12 mouse cellular contexts compared by ENCODE assay signal in the genomic region with DNA sequence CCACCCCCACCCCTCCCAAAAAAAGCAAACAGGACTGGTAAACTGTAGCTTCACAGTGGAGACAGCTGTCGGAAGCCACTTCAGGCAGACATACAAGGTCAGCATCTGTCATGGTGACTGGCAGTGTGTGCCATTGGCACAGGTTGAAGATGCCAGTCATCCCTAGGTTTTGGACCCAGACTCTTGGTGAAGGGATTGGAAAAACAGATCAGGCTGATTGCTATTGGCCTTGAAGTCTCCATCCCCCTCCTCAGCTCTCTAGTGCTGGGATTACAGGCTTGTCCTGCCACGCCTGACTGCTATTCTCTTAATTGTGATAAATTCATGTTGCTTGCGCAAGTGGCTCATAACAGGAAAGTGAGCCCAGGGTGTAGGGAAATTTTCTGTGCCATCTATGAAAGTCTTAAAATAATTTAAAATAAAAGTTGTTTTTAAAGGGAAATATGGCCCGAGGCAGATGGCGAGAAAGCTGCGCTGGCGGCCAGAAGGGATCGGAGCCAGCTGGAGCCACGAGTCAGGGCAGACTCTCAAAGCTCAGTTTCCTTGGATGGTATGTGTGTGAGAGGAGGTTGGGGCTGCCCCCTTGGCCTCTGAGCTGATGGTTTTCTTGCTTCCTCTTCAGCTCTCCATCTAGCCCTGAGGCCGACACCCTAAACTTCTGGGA. TPM values are rescaled to one million over a fixed set of nuclear protein-coding genes. Genes with fewer than 3 reads are reported as not detected.
DNase-seq lines count a peak whose midpoint lies in the region; ATAC-seq and TF ChIP-seq lines count a peak whose summit lies in the region.
"Had no signal": no experiment of that assay in that cellular context is flagged by ENCODE, and none has a peak within 500 bp of the region (broad histone marks: within the 10 kb centered on the region; RNA-seq: fewer than 3 reads in every experiment).

No protein-coding gene starts in this region.

- WGBS in forebrain, embryonic 13.5 days = 80% methylated on average over 10 of the region's 10 CpGs
- WGBS in forebrain, embryonic 12.5 days = 81% methylated on average over 10 of the region's 10 CpGs
- WGBS in lung, adult 2 months = 75% methylated on average over 10 of the region's 10 CpGs
- 63% methylated on average over 10 of the region's 10 CpGs for WGBS in stomach, postnatal 0 days

- DNase-seq in lung, postnatal 14 days = peak; percentile 12
- DNase-seq in lung, adult 2 months = no peak
- peak; percentile 64 to 69 for DNase-seq in cerebellum, postnatal 36 days
- DNase-seq in right cerebral cortex, adult 2 months (ENCODE audit: low spot score in 2 of 2) = peak; percentile 42 to 49
- no peak for DNase-seq in stomach, postnatal 0 days (ENCODE audit: low spot score)
- no peak for DNase-seq in embryo, embryonic 10 days (ENCODE audit: low spot score)
- DNase-seq: heart, postnatal 10 days; kidney, adult 9 months had no signal

- TF ChIP-seq CTCF in lung, adult 2 months (IDR thresholded peaks at IDR 0.05; ENCODE audit: insufficient read depth, low read length) = no peak
- no peak for TF ChIP-seq CTCF in stomach, postnatal 0 days (IDR thresholded peaks at IDR 0.05; ENCODE audit: low read depth)

- H3K9me3 ChIP-seq in forebrain, embryonic 13.5 days (replicated peaks) = no peaks in the 10 kb centered on the region
- no peaks in the 10 kb centered on the region for H3K9me3 ChIP-seq in forebrain, embryonic 12.5 days
- no peaks in the 10 kb centered on the region for H3K9me3 ChIP-seq in stomach, postnatal 0 days (ENCODE audit: control insufficient read depth, low read length)
- H3K9me3 ChIP-seq: neural tube, embryonic 12.5 days had no signal

- H3K27ac ChIP-seq in forebrain, embryonic 13.5 days = peak overlapping the region; percentile 31; the same call in 1 of the 2 replicates
- H3K27ac ChIP-seq in forebrain, embryonic 12.5 days = no peak overlapping the region
- H3K27ac ChIP-seq in stomach, postnatal 0 days (replicated peaks) = no peak overlapping the region
- H3K27ac ChIP-seq: neural tube, embryonic 12.5 days had no signal

- TF ChIP-seq POLR2A in lung, adult 2 months (IDR thresholded peaks at IDR 0.05; ENCODE audit: borderline replicate concordance, extremely low read depth, low read depth, low read length) = no peak

- ATAC-seq in forebrain, embryonic 13.5 days = peak; percentile 50; the same call in 1 of the 2 replicates
- no peak for ATAC-seq in forebrain, embryonic 12.5 days (ENCODE audit: low FRiP score)
- ATAC-seq in stomach, postnatal 0 days (ENCODE audit: low FRiP score, low TSS enrichment) = no peak; the same call in 1 of the 2 replicates

- H3K36me3 ChIP-seq in forebrain, embryonic 13.5 days (ENCODE audit: poor library complexity, severe bottlenecking) = no peaks in the 10 kb centered on the region
- no peaks in the 10 kb centered on the region for H3K36me3 ChIP-seq in forebrain, embryonic 12.5 days (replicated peaks)
- H3K36me3 ChIP-seq in stomach, postnatal 0 days (ENCODE audit: control insufficient read depth, insufficient read depth, low read length) = no peaks in the 10 kb centered on the region
- H3K36me3 ChIP-seq: neural tube, embryonic 12.5 days had no signal

- peaks cover 9% of the 10 kb centered on the region for H3K4me1 ChIP-seq in forebrain, embryonic 13.5 days
- peaks cover 4% of the 10 kb centered on the region; the same call in 1 of the 2 replicates for H3K4me1 ChIP-seq in forebrain, embryonic 12.5 days
- H3K4me1 ChIP-seq in lung, adult 2 months (ENCODE audit: control insufficient read depth, insufficient read depth, low read length) = no peaks in the 10 kb centered on the region
- H3K4me1 ChIP-seq in stomach, postnatal 0 days (replicated peaks; ENCODE audit: control insufficient read depth, insufficient read depth) = no peaks in the 10 kb centered on the region

- H3K27me3 ChIP-seq in forebrain, embryonic 13.5 days = no peaks in the 10 kb centered on the region
- H3K27me3 ChIP-seq in forebrain, embryonic 12.5 days = no peaks in the 10 kb centered on the region
- H3K27me3 ChIP-seq in stomach, postnatal 0 days (ENCODE audit: control insufficient read depth, insufficient read depth, low read length) = no peaks in the 10 kb centered on the region
- H3K27me3 ChIP-seq: neural tube, embryonic 12.5 days had no signal

- H3K4me3 ChIP-seq in forebrain, embryonic 13.5 days = no peak overlapping the region
- H3K4me3 ChIP-seq in forebrain, embryonic 12.5 days (replicated peaks) = no peak overlapping the region
- no peak overlapping the region for H3K4me3 ChIP-seq in lung, adult 2 months (replicated peaks; ENCODE audit: extremely low read depth, low read depth, low read length)
- no peak overlapping the region for H3K4me3 ChIP-seq in stomach, postnatal 0 days (ENCODE audit: low read depth, low read length)
- H3K4me3 ChIP-seq: neural tube, embryonic 12.5 days had no signal

- no peak overlapping the region for H3K4me2 ChIP-seq in forebrain, embryonic 13.5 days
- H3K4me2 ChIP-seq in forebrain, embryonic 12.5 days = no peak overlapping the region
- no peak overlapping the region for H3K4me2 ChIP-seq in stomach, postnatal 0 days (replicated peaks; ENCODE audit: low read depth)
- H3K4me2 ChIP-seq: neural tube, embryonic 12.5 days had no signal

- H3K9ac ChIP-seq in forebrain, embryonic 13.5 days = no peak overlapping the region
- H3K9ac ChIP-seq in forebrain, embryonic 12.5 days = no peak overlapping the region
- no peak overlapping the region for H3K9ac ChIP-seq in stomach, postnatal 0 days (ENCODE audit: low read length)
- H3K9ac ChIP-seq: neural tube, embryonic 12.5 days had no signal

- no peak for TF ChIP-seq EP300 in stomach, postnatal 0 days (optimal IDR thresholded peaks at IDR 0.05)

RNA-seq across cellular contexts. Expression of gene Cd6, which starts 44.9 kb away (rescaled TPM):
- not detected in 2 replicates for polyA plus RNA-seq in forebrain, embryonic 13.5 days (2015; fragmentation: Nextera tagmentation; extraction: Ambion mirVana)
- not detected in 2 replicates for polyA plus RNA-seq in forebrain, embryonic 12.5 days (2016; fragmentation: Nextera tagmentation; extraction: Ambion mirVana)
- polyA plus RNA-seq in lung, adult 2 months (2012; rRNA removed) = 2.8 and 3.5 TPM in 2 replicates
- 0.06 and 0.07 TPM in 2 replicates for polyA plus RNA-seq in stomach, postnatal 0 days (2015; fragmentation: Nextera tagmentation; extraction: Ambion mirVana)
- polyA plus RNA-seq: neural tube, embryonic 12.5 days had no signal

RNA-seq across cellular contexts. Expression of gene Cd5, which starts 46.1 kb away (rescaled TPM):
- polyA plus RNA-seq in forebrain, embryonic 13.5 days (2015; fragmentation: Nextera tagmentation; extraction: Ambion mirVana) = 0.26 TPM in 1 of 2 replicates, not detected in the other
- polyA plus RNA-seq in forebrain, embryonic 12.5 days (2016; fragmentation: Nextera tagmentation; extraction: Ambion mirVana) = not detected in 2 replicates
- polyA plus RNA-seq in lung, adult 2 months (2012; rRNA removed) = 2.4 and 4.4 TPM in 2 replicates
- 1.6 and 1.8 TPM in 2 replicates for polyA plus RNA-seq in stomach, postnatal 0 days (2015; fragmentation: Nextera tagmentation; extraction: Ambion mirVana)
- polyA plus RNA-seq: liver, embryonic 16.5 days had no signal

RNA-seq across cellular contexts. Expression of gene Slc15a3, which starts 54.6 kb away (rescaled TPM):
- 0.15 and 0.30 TPM in 2 replicates for polyA plus RNA-seq in forebrain, embryonic 13.5 days (2015; fragmentation: Nextera tagmentation; extraction: Ambion mirVana)
- polyA plus RNA-seq in forebrain, embryonic 12.5 days (2016; fragmentation: Nextera tagmentation; extraction: Ambion mirVana) = 0.12 and 0.38 TPM in 2 replicates
- polyA plus RNA-seq in lung, adult 2 months (2012; rRNA removed) = 33.3 and 42.0 TPM in 2 replicates
- 4.0 and 5.2 TPM in 2 replicates for polyA plus RNA-seq in stomach, postnatal 0 days (2015; fragmentation: Nextera tagmentation; extraction: Ambion mirVana)

Comparison
In these comparisons a context has a peak if more than half of its experiments do, and no peak if none do; other contexts are left out.
1. DNase-seq: peak in lung, postnatal 14 days (single experiment), cerebellum, postnatal 36 days (2 of 2) and right cerebral cortex, adult 2 months (2 of 2); none in lung, adult 2 months (single experiment), stomach, postnatal 0 days (single experiment) and embryo, embryonic 10 days (single experiment).